Mouse (Mus musculus): ENCODE data around the gene Sh3d19. TPM values are rescaled to one million over a fixed set of nuclear protein-coding genes. Genes with fewer than 3 reads are reported as not detected.

The Sh3d19 gene
- total and polyA plus RNA-seq, 3 experiments, result 0.16 to 0.76 (median 0.33) TPM

DNA sequence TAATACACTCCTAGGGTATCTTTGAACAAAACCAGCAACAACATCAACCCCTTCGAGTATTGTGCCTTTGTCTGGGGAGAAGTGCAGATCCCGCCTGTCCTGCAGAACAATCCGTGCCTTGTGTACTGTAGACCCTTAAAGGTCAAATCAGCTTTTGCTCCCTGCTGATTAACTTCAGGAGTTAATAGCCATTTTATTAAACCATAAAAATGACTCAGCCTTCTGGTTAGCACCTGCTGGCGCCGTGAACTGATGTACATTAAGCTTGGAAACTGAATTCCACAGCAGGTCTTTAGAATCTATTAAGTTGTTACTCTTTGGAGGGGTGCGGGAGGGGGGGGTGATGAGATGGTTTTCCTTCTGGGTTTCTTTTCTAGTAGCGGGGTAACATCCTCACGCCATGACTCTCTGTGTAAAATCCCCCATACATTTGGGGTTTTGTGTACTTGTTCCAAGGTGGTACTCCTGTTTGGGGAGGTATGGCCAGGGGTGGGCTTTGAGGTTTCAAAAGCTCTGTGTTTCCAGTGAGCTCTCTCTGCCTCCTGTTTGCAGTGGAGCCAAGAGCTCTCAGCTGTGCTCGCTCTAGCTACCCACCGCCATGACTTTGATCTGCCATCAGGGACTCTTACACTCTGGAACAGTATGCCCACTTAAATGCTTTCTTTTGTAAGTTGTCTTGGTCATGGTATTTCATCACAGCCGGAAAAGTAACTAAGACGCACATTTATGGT, 53.3 kb downstream of the Sh3d19 start:
- Histone ChIP-seq H3K9me3 (replicated peaks; ENCODE audit: low read length) (no peaks in the 10 kb centered on the region), H3K27me3 (replicated peaks) (no peaks in the 10 kb centered on the region), H3K79me2 (replicated peaks; ENCODE audit: control insufficient read depth, extremely low read depth, insufficient read depth, poor library complexity, severe bottlenecking) (no peaks in the 10 kb centered on the region), H3K9ac (ENCODE audit: insufficient read depth, low read depth) (no peak overlapping the region), H3K36me3 (replicated peaks in 1 of 2; ENCODE audit: control insufficient read depth in 1 of 2, insufficient read depth in 1 of 2, low read length in 1 of 2) (no peaks in the 10 kb centered on the region), H3K4me3 (replicated peaks in 1 of 3; ENCODE audit: low read depth in 2 of 3, low read length in 2 of 3, poor library complexity in 1 of 3) (no peak overlapping the region), H3K27ac (ENCODE audit: insufficient read depth, low read depth) (no peak overlapping the region), H3K4me1 (ENCODE audit: control insufficient read depth in 1 of 2, insufficient read depth in 2 of 2) (peaks cover 2% of the 10 kb centered on the region in 2 experiments; a peak in 2 of 4 replicates), H3K4me2 (ENCODE audit: insufficient read depth, low read depth, poor library complexity, severe bottlenecking) (no peak overlapping the region)
- TF ChIP-seq CTCF (conservative IDR thresholded peaks at IDR 0.05 in 1 of 2, IDR thresholded peaks at IDR 0.05 in 1 of 2; ENCODE audit: low read depth in 2 of 2, low read length in 2 of 2), result no peak
- no peak for TF ChIP-seq E2F4 (IDR thresholded peaks at IDR 0.05; ENCODE audit: insufficient replicate concordance, low read depth, low read length)
- no peak for TF ChIP-seq ZNF384 (IDR thresholded peaks at IDR 0.05; ENCODE audit: low read depth, low read length)
- TF ChIP-seq POLR2AphosphoS2 (IDR thresholded peaks at IDR 0.05; ENCODE audit: low read depth, low read length), result no peak
- no peak for TF ChIP-seq TCF12 (IDR thresholded peaks at IDR 0.05; ENCODE audit: low read depth, low read length)
- no peak for TF ChIP-seq IRF4 (IDR thresholded peaks at IDR 0.05; ENCODE audit: low read depth, low read length)
- TF ChIP-seq JUN (IDR thresholded peaks at IDR 0.05; ENCODE audit: insufficient read depth, low read depth, low read length), result no peak
- no peak for TF ChIP-seq MYC (IDR thresholded peaks at IDR 0.05; ENCODE audit: low read depth, low read length)
- no peak for TF ChIP-seq SMC3 (IDR thresholded peaks at IDR 0.05; ENCODE audit: low read depth, low read length)
- TF ChIP-seq RCOR1 (conservative IDR thresholded peaks at IDR 0.05; ENCODE audit: low read depth, low read length), result no peak
- no peak for TF ChIP-seq JUND (conservative IDR thresholded peaks at IDR 0.05; ENCODE audit: low read depth, low read length)
- TF ChIP-seq MAZ (IDR thresholded peaks at IDR 0.05; ENCODE audit: low read depth, low read length), result no peak
- TF ChIP-seq POLR2A (IDR thresholded peaks at IDR 0.05; ENCODE audit: low read depth, low read length), result no peak
- no peak for TF ChIP-seq PAX5 (IDR thresholded peaks at IDR 0.05; ENCODE audit: low read length)
- in situ Hi-C loops (cut with MboI; ENCODE audit: low pct_ligation_motif_present, low pct_unique_long_range_greater_than_20kb, low sequenced_read_pairs) (no loop called here), dilution Hi-C loops (cut with MboI; ENCODE audit: extremely low pct_ligation_motif_present, extremely low pct_unique_long_range_greater_than_20kb, low sequenced_read_pairs) (no loop called here)
- DNase-seq (ENCODE audit: extremely low read depth), result no peak

DNA sequence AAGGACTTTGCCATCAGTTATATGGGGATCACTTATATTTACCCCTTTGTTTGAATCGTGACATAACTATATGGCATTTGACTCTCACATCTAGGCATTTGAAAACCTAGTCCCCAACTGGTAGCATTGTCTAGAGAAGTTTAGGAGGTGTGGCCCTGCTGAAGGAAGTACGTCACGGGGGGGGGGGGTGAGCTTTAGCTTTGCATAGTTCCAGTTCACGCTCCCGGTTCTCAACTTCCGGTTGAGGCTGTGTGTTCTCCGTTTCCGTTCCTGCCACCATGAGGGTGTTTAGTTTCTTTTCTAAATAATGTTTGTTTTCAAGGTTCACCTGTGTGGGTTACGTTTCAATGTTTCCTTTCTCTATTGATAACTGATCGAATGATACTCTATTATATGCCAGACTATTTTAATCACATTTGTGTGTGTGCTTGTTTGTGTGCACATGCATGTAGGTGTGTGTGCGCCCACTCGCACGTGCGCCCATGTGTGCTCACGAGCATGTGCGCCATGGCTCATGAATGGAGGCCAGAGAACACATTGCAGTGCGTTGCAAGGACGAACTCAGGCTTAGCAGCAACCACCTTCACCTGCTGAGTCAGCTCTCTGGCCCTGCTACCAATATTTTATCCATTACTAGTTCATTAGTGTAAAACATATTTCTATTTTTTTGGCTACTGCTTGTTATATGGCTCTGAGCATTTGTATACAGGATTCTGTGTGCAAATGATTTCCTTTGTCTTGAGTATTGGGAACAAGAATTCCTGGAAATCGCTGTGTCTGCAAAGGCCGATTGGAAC, 54.6 kb downstream of the Sh3d19 start:
- no peaks in the 10 kb centered on the region for H3K36me3 ChIP-seq (replicated peaks in 1 of 2; ENCODE audit: control insufficient read depth in 1 of 2, insufficient read depth in 1 of 2, low read length in 1 of 2)
- no peaks in the 10 kb centered on the region for H3K79me2 ChIP-seq (replicated peaks; ENCODE audit: control insufficient read depth, extremely low read depth, insufficient read depth, poor library complexity, severe bottlenecking)
- TF ChIP-seq TCF12 (IDR thresholded peaks at IDR 0.05; ENCODE audit: low read depth, low read length) (no peak; the same call in 1 of the 2 replicates), MYC (IDR thresholded peaks at IDR 0.05; ENCODE audit: low read depth, low read length) (no peak), TBP (conservative IDR thresholded peaks at IDR 0.05; ENCODE audit: low read depth, low read length) (no peak), MAFK (IDR thresholded peaks at IDR 0.05; ENCODE audit: insufficient replicate concordance, low read length) (peak; percentile 57; the same call in 1 of the 2 replicates)
- H3K4me1 ChIP-seq (ENCODE audit: control insufficient read depth in 1 of 2, insufficient read depth in 2 of 2), result peaks cover 2% of the 10 kb centered on the region in 2 experiments; a peak in 2 of 4 replicates
- H3K4me3 ChIP-seq (replicated peaks in 1 of 3; ENCODE audit: low read depth in 2 of 3, low read length in 2 of 3, poor library complexity in 1 of 3), result no peak overlapping the region
- H3K9ac ChIP-seq (ENCODE audit: insufficient read depth, low read depth), result no peak overlapping the region
- dilution Hi-C loops (cut with MboI; ENCODE audit: extremely low pct_ligation_motif_present, extremely low pct_unique_long_range_greater_than_20kb, low sequenced_read_pairs), result no loop called here
- H3K27ac ChIP-seq (ENCODE audit: insufficient read depth, low read depth), result no peak overlapping the region
- H3K27me3 ChIP-seq (replicated peaks), result no peaks in the 10 kb centered on the region
- H3K4me2 ChIP-seq (ENCODE audit: insufficient read depth, low read depth, poor library complexity, severe bottlenecking), result no peak overlapping the region
- DNase-seq (ENCODE audit: extremely low read depth), result peak; percentile 16
- in situ Hi-C loops (cut with MboI; ENCODE audit: low pct_ligation_motif_present, low pct_unique_long_range_greater_than_20kb, low sequenced_read_pairs), result no loop called here
- H3K9me3 ChIP-seq (replicated peaks; ENCODE audit: low read length), result no peaks in the 10 kb centered on the region
